Mouse (Mus musculus) lung, postnatal 0 days (tissue): ENCODE data around the gene Unkl.
"Not testable (repeated sequence)": the region's sequence is repeated elsewhere in the genome, so short reads cannot be mapped to it uniquely, and the experiment has no call there.

Experiments used
- CTCF ChIP-seq: IDR thresholded peaks from 2 replicates; pipeline ENCODE4 v1.5.1; 2016; ENCODE audit warnings: antibody characterized with exemption, mild to moderate bottlenecking
- EP300 ChIP-seq: IDR thresholded peaks from 2 replicates; pipeline ENCODE4 v1.6.1; 2016; ENCODE audit warnings: antibody characterized with exemption, mild to moderate bottlenecking, control low read depth

DNA sequence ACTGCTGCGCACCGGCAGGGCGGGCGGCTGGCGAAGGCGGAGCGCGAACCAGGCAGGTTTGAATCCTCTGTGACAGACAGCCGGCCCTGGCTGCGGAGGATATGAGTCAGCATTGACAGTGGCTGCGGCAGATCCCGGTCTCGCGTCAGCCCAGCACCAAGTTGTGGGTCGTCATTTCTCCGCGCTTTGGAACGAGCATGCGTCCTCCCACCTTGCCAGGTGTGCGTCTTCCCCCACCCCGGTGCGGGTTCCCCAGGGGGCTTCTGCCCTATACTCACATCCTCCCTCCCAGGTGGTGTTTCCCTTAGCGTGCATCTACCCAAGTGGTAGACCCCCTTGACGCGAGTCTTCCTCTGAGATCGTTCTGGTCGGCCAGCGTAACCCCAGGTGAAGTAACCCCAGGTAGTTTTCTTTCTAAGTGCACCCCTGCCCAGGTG is 34.3 kb downstream of the Unkl start:
- TF ChIP-seq CTCF, EP300: not testable (repeated sequence)
